Mouse (Mus musculus) urinary bladder, postnatal 14 days (tissue): ENCODE measurements around the gene Prkab2.

Source experiments
- DNase-seq: peaks from one replicate; pipeline ENCODE4 v3.0.0; 2021; ENCODE audit warnings: low spot score

The Prkab2 gene

GRCm38 (mm10) chr3:97657655-97658411 lies at the start of gene Prkab2:
Gene Prkab2 (plus strand): TSS chr3:97658193.
- peak; percentile 99 for DNase-seq

GRCm38 (mm10) chr3:97609201-97609844 lies 48.7 kb upstream of the Prkab2 start:
- peak; percentile 47 for DNase-seq

GRCm38 (mm10) chr3:97609845-97610410 lies 48.1 kb upstream of the Prkab2 start, which contains the start of gene Chd1l:
Gene Chd1l (minus strand): TSS chr3:97610203.
- DNase-seq: peak; percentile 91

- no peak for DNase-seq
Measured at GRCm38 (mm10) chr3:97611021-97611420, 47.0 kb upstream of the Prkab2 start.

- DNase-seq: no peak
Measured at GRCm38 (mm10) chr3:97615154-97615553, 42.8 kb upstream of the Prkab2 start.

- no peak for DNase-seq
Measured at GRCm38 (mm10) chr3:97615933-97616332, 42.1 kb upstream of the Prkab2 start.

GRCm38 (mm10) chr3:97617091-97617825 lies 40.7 kb upstream of the Prkab2 start:
- no peak for DNase-seq

GRCm38 (mm10) chr3:97617899-97618298 lies 40.1 kb upstream of the Prkab2 start:
- peak; percentile 35 for DNase-seq

GRCm38 (mm10) chr3:97620657-97621056 lies 37.3 kb upstream of the Prkab2 start:
- no peak for DNase-seq

GRCm38 (mm10) chr3:97624611-97625010 lies 33.4 kb upstream of the Prkab2 start:
- DNase-seq: no peak

- no peak for DNase-seq
Measured at GRCm38 (mm10) chr3:97627893-97628292, 30.1 kb upstream of the Prkab2 start.

- peak; percentile 82 for DNase-seq
Measured at GRCm38 (mm10) chr3:97628391-97629001, 29.5 kb upstream of the Prkab2 start, which contains the start of gene Fmo5. Gene Fmo5 (plus strand): TSS chr3:97628804.

GRCm38 (mm10) chr3:97629941-97630340 lies 28.1 kb upstream of the Prkab2 start:
- no peak for DNase-seq

GRCm38 (mm10) chr3:97630746-97631145 lies 27.2 kb upstream of the Prkab2 start:
- no peak for DNase-seq

GRCm38 (mm10) chr3:97631258-97631860 lies 26.6 kb upstream of the Prkab2 start:
- no peak for DNase-seq

- no peak for DNase-seq
Measured at GRCm38 (mm10) chr3:97633456-97633855, 24.5 kb upstream of the Prkab2 start.

GRCm38 (mm10) chr3:97634288-97634761 lies 23.7 kb upstream of the Prkab2 start:
- peak; percentile 87 for DNase-seq

GRCm38 (mm10) chr3:97641396-97641795 lies 16.6 kb upstream of the Prkab2 start:
- DNase-seq: no peak

- DNase-seq: no peak
Measured at GRCm38 (mm10) chr3:97642001-97642400, 16.0 kb upstream of the Prkab2 start.

- no peak for DNase-seq
Measured at GRCm38 (mm10) chr3:97648518-97648917, 9.5 kb upstream of the Prkab2 start.

GRCm38 (mm10) chr3:97649022-97649421 lies 9.0 kb upstream of the Prkab2 start:
- DNase-seq: no peak
